Mouse (Mus musculus): ENCODE data around the gene Parp3.

Gene Parp3

DNA sequence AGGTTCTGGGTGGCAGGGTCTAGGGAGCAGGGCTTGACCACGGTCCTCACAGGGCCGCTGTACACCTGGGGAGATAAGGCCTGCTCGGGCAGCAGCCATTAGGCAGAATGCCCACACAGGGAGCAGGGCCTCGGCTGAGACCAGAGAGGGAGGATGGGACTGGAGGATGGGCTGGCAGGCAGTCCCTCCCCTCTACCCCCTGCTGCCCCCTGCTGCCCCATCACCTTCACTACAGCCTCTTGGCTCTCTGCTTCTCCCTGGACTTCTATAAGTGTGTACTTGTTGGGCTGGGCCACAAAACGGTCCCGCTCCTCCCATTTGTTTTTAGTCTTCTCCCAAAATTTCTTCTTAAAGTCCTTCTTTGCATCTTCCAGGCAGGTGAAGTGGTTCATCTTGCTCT lies 2.3 kb downstream of the Parp3 start:
- peak; percentile 91 for DNase-seq (ENCODE audit: low read depth)

GRCm38 (mm10) chr9:106473753-106474105 lies 3.0 kb downstream of the Parp3 start:
- no peak for DNase-seq (ENCODE audit: low read depth)

GRCm38 (mm10) chr9:106473081-106473752 lies 3.5 kb downstream of the Parp3 start:
- DNase-seq (ENCODE audit: low read depth): no peak

- DNase-seq (ENCODE audit: low read depth): no peak
Observed at GRCm38 (mm10) chr9:106472321-106472720, 4.4 kb downstream of the Parp3 start.

- no peak for DNase-seq (ENCODE audit: low read depth)
Observed at GRCm38 (mm10) chr9:106471892-106472291, 4.9 kb downstream of the Parp3 start.

GRCm38 (mm10) chr9:106470991-106471750 lies 5.6 kb downstream of the Parp3 start:
- DNase-seq (ENCODE audit: low read depth): no peak

DNA sequence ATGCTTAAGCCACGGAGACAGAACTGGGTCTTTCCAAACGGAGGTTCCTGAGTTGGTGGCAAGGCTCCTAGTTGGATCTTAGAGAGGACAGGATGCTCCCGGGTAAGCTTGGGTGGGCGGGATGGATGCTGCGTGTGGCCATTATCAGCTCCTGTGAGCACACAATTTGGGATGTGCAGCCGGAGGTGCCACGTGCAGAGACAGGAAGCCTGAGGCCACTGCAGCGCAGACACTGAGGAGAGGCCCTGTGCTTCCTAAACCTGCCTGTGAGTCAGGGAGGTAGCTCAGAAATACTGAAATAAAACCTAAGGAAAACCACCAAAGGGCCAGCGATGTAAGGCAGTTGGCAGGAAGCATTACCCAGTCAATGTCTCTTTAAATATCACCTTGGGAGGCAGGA lies 7.0 kb downstream of the Parp3 start:
- peak; percentile 64 for DNase-seq (ENCODE audit: low read depth)

DNA sequence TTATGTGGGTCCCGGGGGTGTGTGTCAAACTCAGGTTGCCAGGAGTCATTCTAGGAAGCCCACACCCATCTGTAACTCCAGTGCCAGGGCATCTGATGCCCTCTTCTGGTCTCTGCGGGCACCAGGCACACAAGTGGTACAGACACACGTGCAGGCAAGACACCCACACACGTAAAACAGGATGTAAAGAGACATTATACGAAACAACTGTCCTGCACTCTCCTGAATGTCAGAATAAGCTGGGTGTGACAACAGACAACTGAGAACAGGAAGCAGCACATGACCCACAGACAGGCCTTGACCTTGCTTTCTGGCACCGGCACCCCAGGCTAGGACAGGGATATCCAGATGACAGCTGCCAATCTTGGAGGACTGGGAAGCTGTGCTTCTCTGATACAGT lies 7.4 kb downstream of the Parp3 start:
- peak; percentile 74 for DNase-seq (ENCODE audit: low read depth)

GRCm38 (mm10) chr9:106467746-106468145 lies 9.0 kb downstream of the Parp3 start:
- DNase-seq (ENCODE audit: low read depth): no peak

DNA sequence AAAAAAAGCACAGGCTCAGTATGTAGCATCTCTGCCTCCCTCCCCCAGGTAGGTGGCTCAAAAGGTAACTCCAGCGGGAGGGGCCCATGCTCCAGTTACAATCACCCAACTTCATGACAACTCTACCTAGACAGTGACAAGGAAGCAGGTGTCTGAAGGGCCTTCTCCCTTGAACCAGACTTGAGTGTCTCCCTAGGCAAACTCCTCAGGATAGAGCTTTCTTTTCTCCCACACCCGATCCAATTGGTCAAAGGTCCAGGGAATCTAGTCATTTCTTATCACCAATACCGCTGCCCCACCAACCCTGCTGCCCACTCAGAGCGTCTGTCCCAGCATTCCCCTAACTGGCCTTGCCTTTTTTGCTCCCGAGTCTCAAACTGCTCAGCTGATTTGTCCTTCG lies 10.0 kb downstream of the Parp3 start:
- DNase-seq (ENCODE audit: low read depth): no peak

GRCm38 (mm10) chr9:106465571-106466200 lies 11.1 kb downstream of the Parp3 start, which contains the start of gene Gpr62:
Gpr62 (minus strand) TSS chr9:106465938.
- DNase-seq (ENCODE audit: low read depth): no peak

GRCm38 (mm10) chr9:106464751-106465541 lies 11.8 kb downstream of the Parp3 start:
- no peak for DNase-seq (ENCODE audit: low read depth)

DNA sequence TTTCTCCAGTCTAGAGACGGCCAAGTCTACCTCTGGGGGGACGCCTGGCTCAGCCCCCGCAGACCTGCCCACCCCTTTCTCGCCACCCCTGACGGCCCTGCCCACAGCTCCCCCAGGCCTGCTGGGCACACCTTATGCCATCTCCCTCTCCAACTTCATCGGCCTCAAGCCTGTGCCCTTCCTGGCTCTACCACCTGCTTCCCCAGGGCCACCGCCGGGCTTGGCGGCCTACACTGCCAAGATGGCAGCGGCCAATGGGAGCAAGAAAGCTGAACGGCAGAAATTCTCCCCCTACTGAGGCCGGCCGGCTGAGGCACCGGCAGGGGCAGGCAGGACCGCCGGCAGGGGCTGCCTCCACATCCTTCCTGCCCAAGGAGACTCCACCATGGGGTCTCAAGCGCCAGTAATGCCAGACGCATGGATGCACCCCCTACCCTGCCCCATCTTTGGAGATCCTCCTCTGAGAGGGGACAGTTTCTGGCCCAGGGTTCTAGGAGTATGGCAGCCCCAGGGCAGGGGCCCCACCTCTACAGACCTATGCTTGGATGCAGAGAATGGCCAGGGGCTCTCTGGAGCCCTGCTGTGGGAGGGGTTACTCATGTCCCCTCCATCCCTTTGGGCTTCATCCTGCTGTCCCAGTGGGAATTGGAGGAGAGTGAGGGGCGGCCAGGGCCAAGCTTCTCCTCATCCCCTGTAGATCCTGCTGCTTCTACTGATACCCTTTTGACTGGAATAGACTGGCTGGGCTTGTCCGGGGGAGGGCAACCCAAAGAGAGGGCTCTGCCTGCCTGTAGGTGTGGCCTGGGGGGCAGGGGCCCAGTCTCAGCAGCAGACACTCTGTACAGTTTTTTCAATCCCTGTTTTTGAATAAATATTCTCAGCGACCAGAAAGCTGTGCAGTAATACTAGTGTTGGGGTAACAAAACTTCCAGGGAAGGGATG lies 13.4 kb downstream of the Parp3 start:
- no peak for DNase-seq (ENCODE audit: low read depth)

- DNase-seq (ENCODE audit: low read depth): no peak
Observed at GRCm38 (mm10) chr9:106462430-106462800, 14.3 kb downstream of the Parp3 start.

- DNase-seq (ENCODE audit: low read depth): no peak
Observed at GRCm38 (mm10) chr9:106461641-106462429, 14.9 kb downstream of the Parp3 start.

GRCm38 (mm10) chr9:106461026-106461415 lies 15.7 kb downstream of the Parp3 start:
- no peak for DNase-seq (ENCODE audit: low read depth)

DNA sequence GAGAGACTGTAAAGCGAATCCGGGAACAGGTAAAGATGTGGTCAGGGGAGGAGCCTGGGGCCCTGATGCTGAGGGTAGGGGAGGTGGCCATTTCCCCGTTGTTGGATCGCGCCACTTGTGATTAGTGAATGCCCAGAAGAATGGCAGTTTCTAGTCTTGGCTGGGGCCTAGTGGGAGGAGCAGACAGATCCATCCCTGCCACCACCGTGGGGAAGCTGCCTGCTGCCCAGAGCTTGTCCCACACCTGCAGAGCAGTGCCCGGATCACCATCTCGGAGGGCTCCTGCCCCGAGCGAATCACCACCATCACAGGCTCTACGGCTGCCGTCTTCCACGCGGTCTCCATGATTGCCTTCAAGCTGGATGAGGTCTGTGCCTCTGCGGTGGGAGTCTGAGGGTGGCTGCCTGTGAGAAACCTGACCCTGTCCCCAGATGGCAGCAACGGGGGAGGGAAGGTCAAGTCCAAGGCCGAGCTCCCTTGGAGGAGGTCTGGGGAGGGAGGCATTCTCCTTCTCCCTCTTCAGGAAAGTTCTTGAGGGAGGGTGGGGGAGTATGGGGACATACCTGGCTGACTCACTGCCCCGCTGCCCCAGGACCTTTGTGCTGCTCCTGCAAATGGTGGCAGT lies 16.2 kb downstream of the Parp3 start:
- DNase-seq (ENCODE audit: low read depth): no peak

DNA sequence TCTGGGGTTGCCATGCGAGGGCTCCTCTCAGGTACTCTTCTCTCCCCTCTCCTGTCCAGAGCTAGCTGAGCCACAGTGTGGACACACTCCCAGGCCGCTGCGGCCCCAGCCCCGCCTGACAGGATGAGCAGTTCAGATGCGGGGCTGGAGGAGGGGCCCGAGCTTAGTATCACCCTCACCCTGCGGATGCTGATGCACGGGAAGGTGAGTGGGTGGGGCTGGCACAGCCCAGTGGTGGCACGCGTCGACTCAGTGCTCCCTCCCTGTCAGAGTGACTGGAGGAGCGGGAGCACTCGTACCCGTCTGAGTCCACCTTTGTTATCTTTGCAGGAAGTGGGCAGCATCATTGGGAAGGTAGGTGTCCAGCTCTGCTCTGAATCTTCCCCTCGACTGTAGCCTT lies 16.8 kb downstream of the Parp3 start:
- DNase-seq (ENCODE audit: low read depth): no peak

DNA sequence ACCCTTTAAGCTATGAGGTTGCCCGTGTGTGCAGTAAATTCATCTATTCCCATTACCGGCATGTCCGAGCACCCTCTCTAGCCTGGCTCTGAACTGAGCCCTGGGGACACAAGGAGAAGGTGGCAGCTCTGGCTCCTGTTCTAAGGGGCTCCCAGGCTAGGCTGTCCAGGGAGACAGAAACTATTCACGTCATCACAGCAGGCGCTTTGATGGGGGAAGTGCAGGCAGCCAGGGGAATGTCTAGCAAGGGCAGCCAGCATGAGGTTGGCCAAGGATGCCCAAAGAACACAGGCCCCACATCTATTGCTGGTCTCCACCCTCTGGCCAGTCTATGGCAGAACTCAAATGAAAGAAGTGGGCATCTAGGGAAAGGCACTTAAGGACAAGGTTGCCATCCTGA lies 18.8 kb downstream of the Parp3 start:
- DNase-seq (ENCODE audit: low read depth): no peak

GRCm38 (mm10) chr9:106457163-106457559 lies 19.6 kb downstream of the Parp3 start:
- no peak for DNase-seq (ENCODE audit: low read depth)
